Comparison of ENCODE assay signal across 26 mouse cellular contexts in genomic region chr13:22747524-22747923, GRCm38 (mm10). TPM values are rescaled to one million over a fixed set of nuclear protein-coding genes. Genes with fewer than 3 reads are reported as not detected.
DNase-seq lines count a peak whose midpoint lies in the region; ATAC-seq and TF ChIP-seq lines count a peak whose summit lies in the region.
"Had no signal": no experiment of that assay in that cellular context is flagged by ENCODE, and none has a peak within 500 bp of the region (broad histone marks: within the 10 kb centered on the region; RNA-seq: fewer than 3 reads in every experiment).

No protein-coding gene starts in this region.

- TF ChIP-seq RAD21 in MEL (IDR thresholded peaks at IDR 0.05; ENCODE audit: low read depth, low read length) = peak; percentile 50

- no peak overlapping the region for H3K9ac ChIP-seq in forebrain, postnatal 0 days
- no peak overlapping the region for H3K9ac ChIP-seq in MEL (ENCODE audit: control insufficient read depth, low read depth, low read length, poor library complexity, severe bottlenecking)
- H3K9ac ChIP-seq: forebrain, embryonic 15.5 days; liver, embryonic 12.5 days; stomach, embryonic 15.5 days had no signal

- H3K4me1 ChIP-seq in forebrain, postnatal 0 days (ENCODE audit: insufficient read depth) = no peaks in the 10 kb centered on the region
- no peaks in the 10 kb centered on the region for H3K4me1 ChIP-seq in forebrain, embryonic 10.5 days
- H3K4me1 ChIP-seq in MEL (ENCODE audit: control insufficient read depth in 1 of 2, insufficient read depth in 2 of 2, low read length in 2 of 2) = no peaks in the 10 kb centered on the region
- H3K4me1 ChIP-seq: forebrain, embryonic 15.5 days; heart, embryonic 10.5 days; limb, embryonic 10.5 days; liver, embryonic 12.5 days; stomach, embryonic 15.5 days had no signal

- H3K4me2 ChIP-seq in forebrain, postnatal 0 days (ENCODE audit: low read depth) = no peak overlapping the region
- H3K4me2 ChIP-seq: forebrain, embryonic 15.5 days; liver, embryonic 12.5 days; stomach, embryonic 15.5 days had no signal

- no peak overlapping the region for H3K4me3 ChIP-seq in forebrain, postnatal 0 days (ENCODE audit: low read depth, low read length)
- no peak overlapping the region for H3K4me3 ChIP-seq in forebrain, embryonic 10.5 days
- no peak overlapping the region for H3K4me3 ChIP-seq in layer of hippocampus, adult 2 months
- no peak overlapping the region for H3K4me3 ChIP-seq in MEL (ENCODE audit: control insufficient read depth in 1 of 2, insufficient read depth in 1 of 2, low read depth in 2 of 2, low read length in 2 of 2)
- H3K4me3 ChIP-seq: forebrain, embryonic 15.5 days; heart, embryonic 10.5 days; limb, embryonic 10.5 days; liver, embryonic 12.5 days; stomach, embryonic 15.5 days had no signal

- no peaks in the 10 kb centered on the region for H3K27me3 ChIP-seq in forebrain, postnatal 0 days (ENCODE audit: insufficient read depth, low read length)
- no peaks in the 10 kb centered on the region for H3K27me3 ChIP-seq in forebrain, embryonic 10.5 days (ENCODE audit: poor library complexity, severe bottlenecking)
- H3K27me3 ChIP-seq in MEL (ENCODE audit: control insufficient read depth in 1 of 2, insufficient read depth in 2 of 2, low read length in 2 of 2) = no peaks in the 10 kb centered on the region
- H3K27me3 ChIP-seq: forebrain, embryonic 15.5 days; liver, embryonic 12.5 days; stomach, embryonic 15.5 days had no signal

- DNase-seq in forebrain, postnatal 0 days = peak; percentile 1
- DNase-seq in forebrain, embryonic 10.5 days (ENCODE audit: extremely low spot score, low spot score) = no peak
- no peak for DNase-seq in layer of hippocampus, adult 2 months (ENCODE audit: low spot score in 2 of 2)
- DNase-seq in layer of hippocampus, postnatal 36 days = no peak
- DNase-seq in MEL (ENCODE audit: low read depth, low spot score) = peak; percentile 6
- peak; percentile 27 for DNase-seq in retina, embryonic 14.5 days (ENCODE audit: low spot score)
- DNase-seq in right cerebral cortex, postnatal 14 days = no peak
- DNase-seq: adrenal gland, postnatal 36 days; cerebellum, postnatal 25 days; gastrocnemius, postnatal 25 days; kidney, postnatal 4 days; spleen, adult 18-20 months; thymus, postnatal 25 days had no signal

- H3K36me3 ChIP-seq in forebrain, postnatal 0 days (ENCODE audit: insufficient read depth) = no peaks in the 10 kb centered on the region
- no peaks in the 10 kb centered on the region for H3K36me3 ChIP-seq in forebrain, embryonic 10.5 days (replicated peaks)
- H3K36me3 ChIP-seq in MEL (ENCODE audit: control insufficient read depth in 1 of 2, insufficient read depth in 2 of 2, low read length in 2 of 2) = no peaks in the 10 kb centered on the region
- H3K36me3 ChIP-seq: forebrain, embryonic 15.5 days; heart, embryonic 10.5 days; limb, embryonic 10.5 days; liver, embryonic 12.5 days; stomach, embryonic 15.5 days had no signal

- no peak for TF ChIP-seq EP300 in MEL (IDR thresholded peaks at IDR 0.05; ENCODE audit: low read depth in 1 of 2, low read length in 2 of 2)

- H3K79me2 ChIP-seq in MEL (ENCODE audit: control insufficient read depth, insufficient read depth, low read length, poor library complexity) = no peaks in the 10 kb centered on the region

- no peak for TF ChIP-seq POLR2A in MEL (IDR thresholded peaks at IDR 0.05; ENCODE audit: control insufficient read depth in 1 of 2, insufficient read depth in 1 of 2, low read depth in 1 of 2, low read length in 2 of 2, poor library complexity in 1 of 2)

- H3K9me3 ChIP-seq in forebrain, postnatal 0 days (ENCODE audit: low read length) = no peaks in the 10 kb centered on the region
- H3K9me3 ChIP-seq in forebrain, embryonic 10.5 days = no peaks in the 10 kb centered on the region
- H3K9me3 ChIP-seq in MEL (replicated peaks; ENCODE audit: insufficient read depth, low read length) = no peaks in the 10 kb centered on the region
- H3K9me3 ChIP-seq: forebrain, embryonic 15.5 days; heart, embryonic 10.5 days; limb, embryonic 10.5 days; liver, embryonic 12.5 days; stomach, embryonic 15.5 days had no signal

- peak; percentile 38; the same call in 1 of the 2 replicates for ATAC-seq in forebrain, postnatal 0 days
- ATAC-seq in monocyte, adult 5-6 weeks (replicated peaks; ENCODE audit: insufficient number of reproducible peaks, low FRiP score, low TSS enrichment, poor library complexity, severe bottlenecking) = no peak
- ATAC-seq: forebrain, embryonic 15.5 days; liver, embryonic 12.5 days had no signal

- peak; percentile 49 for TF ChIP-seq CTCF in forebrain, postnatal 0 days (IDR thresholded peaks at IDR 0.05; ENCODE audit: low read depth)
- TF ChIP-seq CTCF in layer of hippocampus, adult 2 months (conservative IDR thresholded peaks at IDR 0.05) = peak; percentile 72
- peak in 2 of 3 experiments; percentile 10 to 39; a peak in 2 of 6 replicates for TF ChIP-seq CTCF in MEL (IDR thresholded peaks at IDR 0.05 in 2 of 3, conservative IDR thresholded peaks at IDR 0.05 in 1 of 3; ENCODE audit: control insufficient read depth in 1 of 3, insufficient read depth in 1 of 3, low read depth in 2 of 3, low read length in 3 of 3, poor library complexity in 1 of 3, severe bottlenecking in 1 of 3)

- H3K27ac ChIP-seq in forebrain, postnatal 0 days (ENCODE audit: low read depth, low read length) = no peak overlapping the region
- no peak overlapping the region for H3K27ac ChIP-seq in forebrain, embryonic 10.5 days
- H3K27ac ChIP-seq in layer of hippocampus, adult 2 months = no peak overlapping the region
- no peak overlapping the region for H3K27ac ChIP-seq in MEL (ENCODE audit: control insufficient read depth, low read depth, low read length)
- H3K27ac ChIP-seq: forebrain, embryonic 15.5 days; heart, embryonic 10.5 days; limb, embryonic 10.5 days; liver, embryonic 12.5 days; stomach, embryonic 15.5 days had no signal

TF ChIP-seq in MEL, 35 proteins besides CTCF, POLR2A, EP300 and RAD21:
- TF ChIP-seq BHLHE40 (IDR thresholded peaks at IDR 0.05; ENCODE audit: borderline replicate concordance, low read depth, low read length) (no peak), ZC3H11A (IDR thresholded peaks at IDR 0.05; ENCODE audit: low read depth, low read length) (peak; percentile 32), ZNF384 (IDR thresholded peaks at IDR 0.05; ENCODE audit: low read depth, low read length) (peak; percentile 58), SMC3 (IDR thresholded peaks at IDR 0.05; ENCODE audit: low read depth, low read length) (peak; percentile 54)

RNA-seq across cellular contexts. Expression of gene Vmn1r207-ps, which starts 18.1 kb away (rescaled TPM):
- 0.05 TPM in 1 of 2 replicates, not detected in the other for total RNA-seq in forebrain, postnatal 0 days (2014; rRNA removed)
- polyA plus RNA-seq in forebrain, postnatal 0 days (2015; fragmentation: Nextera tagmentation; extraction: Ambion mirVana) = not detected in 2 replicates
- not detected in 2 replicates for polyA plus RNA-seq in forebrain, embryonic 10.5 days (2016; fragmentation: Nextera tagmentation; extraction: Ambion mirVana)
- total RNA-seq in layer of hippocampus, adult 2 months (2021) = under 1 TPM in 1 of 2 experiments, not detected in 1; 0.07 TPM
- total RNA-seq in layer of hippocampus, postnatal 36 days (2021) = under 1 TPM; 0.15 to 0.20 TPM
- total RNA-seq in MEL (2012; rRNA removed) = not detected in 2 replicates
- not detected for polyA plus RNA-seq in MEL (2012; ENCODE audit: insufficient read depth in 1 of 2, insufficient read length in 2 of 2, low read depth in 1 of 2, low replicate concordance in 2 of 2, missing spikeins in 1 of 2)
- not detected in 3 replicates for total RNA-seq in monocyte, adult 5-6 weeks (2017)
- total RNA-seq: adrenal gland, postnatal 36 days; gastrocnemius, postnatal 25 days; heart, postnatal 25 days; megakaryocyte, adult 5-6 weeks had no signal
- polyA plus RNA-seq: C2C12; forebrain, embryonic 15.5 days; heart, embryonic 10.5 days; intestine, embryonic 14.5 days; limb, embryonic 10.5 days; liver, embryonic 12.5 days; lung, embryonic 16.5 days; neural tube, embryonic 14.5 days; stomach, embryonic 15.5 days had no signal

RNA-seq across cellular contexts. Expression of gene Vmn1r208, which starts 29.7 kb away (rescaled TPM):
- total RNA-seq in forebrain, postnatal 0 days (2014; rRNA removed) = not detected in 2 replicates
- polyA plus RNA-seq in forebrain, postnatal 0 days (2015; fragmentation: Nextera tagmentation; extraction: Ambion mirVana) = not detected in 2 replicates
- not detected in 2 replicates for polyA plus RNA-seq in forebrain, embryonic 10.5 days (2016; fragmentation: Nextera tagmentation; extraction: Ambion mirVana)
- not detected for total RNA-seq in layer of hippocampus, adult 2 months (2021)
- total RNA-seq in layer of hippocampus, postnatal 36 days (2021) = not detected
- not detected in 2 replicates for total RNA-seq in MEL (2012; rRNA removed)
- polyA plus RNA-seq in MEL (2012; ENCODE audit: insufficient read depth in 1 of 2, insufficient read length in 2 of 2, low read depth in 1 of 2, low replicate concordance in 2 of 2, missing spikeins in 1 of 2) = not detected
- 1.1 TPM in 1 of 3 replicates, not detected in the others for total RNA-seq in monocyte, adult 5-6 weeks (2017)
- total RNA-seq: adrenal gland, postnatal 36 days; gastrocnemius, postnatal 25 days; heart, postnatal 25 days; layer of hippocampus, postnatal 25 days; megakaryocyte, adult 5-6 weeks had no signal
- polyA plus RNA-seq: C2C12; forebrain, embryonic 15.5 days; heart, embryonic 10.5 days; intestine, embryonic 14.5 days; limb, embryonic 10.5 days; liver, embryonic 12.5 days; lung, embryonic 16.5 days; neural tube, embryonic 14.5 days; stomach, embryonic 15.5 days had no signal

Comparison
In these comparisons a context has a peak if more than half of its experiments do, and no peak if none do; other contexts are left out.
1. DNase-seq: peak in forebrain, postnatal 0 days (single experiment), MEL (single experiment) and retina, embryonic 14.5 days (single experiment); none in forebrain, embryonic 10.5 days (single experiment), layer of hippocampus, adult 2 months (0 of 2), layer of hippocampus, postnatal 36 days (0 of 2) and right cerebral cortex, postnatal 14 days (single experiment).
2. Peak in every context shown above with its lines, with median percentiles within 50 percentile points of each other: CTCF ChIP-seq.